Mouse (Mus musculus) left cerebral cortex, adult 18-20 months (tissue): ENCODE data around the gene Efcab9. TPM values are rescaled to one million over a fixed set of nuclear protein-coding genes. Genes with fewer than 3 reads are reported as not detected.
A peak's percentile ranks its signal among the peaks of the same experiment; 100 is the strongest.

Source experiments
- DNase-seq, 2 experiments: peaks; one replicate each; pipeline ENCODE4 v3.0.0; 2021 to 2022; ENCODE audit warnings: low spot score in 2 of 2, mixed read lengths in 1 of 2
- total RNA-seq, 2 experiments: library from RNA; stranded (reverse); gene quantifications; 2 replicates each; pipeline ENCODE4 v1.2.3; 2021

Efcab9 gene
- total RNA-seq, 2 experiments from 2014 or later, result 1.4 TPM; not detected in 1

GRCm38 (mm10) chr11:32498757-32499535 lies 32.9 kb downstream of the Efcab9 start:
- peak; percentile 65 to 78 for DNase-seq

DNA sequence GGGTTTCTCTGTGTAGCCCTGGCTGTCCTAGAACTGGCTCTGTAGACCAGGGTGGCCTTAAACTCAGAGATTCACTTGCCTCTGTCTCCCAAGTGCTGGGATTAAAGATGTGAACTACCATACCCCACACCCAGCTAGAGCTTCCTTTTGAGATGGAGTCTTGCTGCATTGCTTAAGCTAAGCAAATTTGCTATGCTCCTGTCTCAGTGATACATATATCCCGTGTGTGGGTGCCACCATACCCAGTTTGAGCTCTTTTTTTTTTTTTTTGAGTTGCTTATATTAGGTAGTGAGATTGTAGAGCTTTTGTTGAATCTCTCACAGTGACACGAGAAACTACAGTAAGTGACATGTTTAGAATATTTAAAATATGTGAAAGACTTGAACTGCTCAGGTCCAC lies 36.6 kb downstream of the Efcab9 start:
- DNase-seq, result no peak

- DNase-seq, result no peak
Observed at GRCm38 (mm10) chr11:32493312-32493711, 38.6 kb downstream of the Efcab9 start.

DNA sequence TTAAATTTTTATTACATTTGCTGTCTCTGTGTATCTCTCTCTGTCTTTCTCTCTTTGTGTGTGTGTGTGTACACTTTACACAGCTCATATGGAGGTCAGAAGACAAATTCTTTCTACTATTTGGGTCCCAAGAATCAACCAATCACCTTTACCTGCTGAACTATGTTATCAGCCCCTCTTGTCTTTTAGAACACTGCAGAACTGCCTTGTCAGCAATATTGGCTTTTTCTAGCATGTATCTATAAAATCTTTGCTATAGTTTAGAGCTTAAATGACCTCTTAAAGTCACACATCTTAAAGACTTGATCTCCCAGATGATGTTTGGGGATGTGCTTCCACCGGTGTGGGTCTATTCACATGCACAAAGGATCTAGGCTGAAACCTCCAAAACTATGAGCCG lies 40.8 kb downstream of the Efcab9 start:
- no peak for DNase-seq

- DNase-seq, result no peak
Observed at GRCm38 (mm10) chr11:32488808-32489670, 42.8 kb downstream of the Efcab9 start.

- DNase-seq, result no peak
Observed at GRCm38 (mm10) chr11:32488344-32488743, 43.5 kb downstream of the Efcab9 start.

- DNase-seq, result no peak
Observed at GRCm38 (mm10) chr11:32487501-32487900, 44.4 kb downstream of the Efcab9 start.

- no peak for DNase-seq
Observed at GRCm38 (mm10) chr11:32486621-32487020, 45.3 kb downstream of the Efcab9 start.

DNA sequence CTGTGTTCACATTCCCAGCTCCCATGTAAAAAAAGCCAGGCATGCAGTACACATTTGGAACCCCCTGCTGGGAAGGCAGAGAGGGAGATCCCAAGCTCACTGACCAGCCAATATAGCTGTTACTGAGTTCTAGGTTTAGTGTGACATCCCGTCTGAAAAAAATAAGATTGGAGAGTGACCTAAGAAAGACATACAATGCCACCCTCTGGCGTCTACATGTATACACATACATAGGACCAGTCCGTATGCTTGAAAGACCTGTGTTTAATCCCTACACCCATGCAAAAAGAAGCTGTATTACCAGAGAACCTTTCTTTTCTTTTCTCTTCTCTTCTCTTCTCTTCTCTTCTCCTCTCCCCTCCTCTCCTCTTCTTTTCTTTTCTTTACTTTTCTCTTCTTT lies 46.6 kb downstream of the Efcab9 start:
- DNase-seq, result no peak

DNA sequence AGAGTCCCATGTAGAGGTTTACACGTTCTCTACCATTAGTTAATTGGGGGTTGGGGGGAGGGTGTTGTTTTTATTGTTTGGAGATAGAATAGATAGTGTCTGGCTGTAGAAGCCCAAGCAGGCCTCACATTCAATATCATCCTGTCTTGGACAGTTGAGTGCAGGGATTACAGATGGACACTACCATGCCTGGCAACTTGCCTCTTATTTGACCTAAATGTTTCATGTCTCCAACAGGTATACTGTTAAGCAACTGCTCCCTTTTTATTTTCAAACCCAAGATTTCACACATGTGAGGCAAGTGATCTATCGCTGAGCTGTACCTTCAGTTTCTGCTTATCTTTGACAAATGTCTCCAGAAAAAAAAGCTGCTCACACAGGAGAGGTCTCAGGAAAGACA lies 50.4 kb downstream of the Efcab9 start:
- DNase-seq, result no peak

DNA sequence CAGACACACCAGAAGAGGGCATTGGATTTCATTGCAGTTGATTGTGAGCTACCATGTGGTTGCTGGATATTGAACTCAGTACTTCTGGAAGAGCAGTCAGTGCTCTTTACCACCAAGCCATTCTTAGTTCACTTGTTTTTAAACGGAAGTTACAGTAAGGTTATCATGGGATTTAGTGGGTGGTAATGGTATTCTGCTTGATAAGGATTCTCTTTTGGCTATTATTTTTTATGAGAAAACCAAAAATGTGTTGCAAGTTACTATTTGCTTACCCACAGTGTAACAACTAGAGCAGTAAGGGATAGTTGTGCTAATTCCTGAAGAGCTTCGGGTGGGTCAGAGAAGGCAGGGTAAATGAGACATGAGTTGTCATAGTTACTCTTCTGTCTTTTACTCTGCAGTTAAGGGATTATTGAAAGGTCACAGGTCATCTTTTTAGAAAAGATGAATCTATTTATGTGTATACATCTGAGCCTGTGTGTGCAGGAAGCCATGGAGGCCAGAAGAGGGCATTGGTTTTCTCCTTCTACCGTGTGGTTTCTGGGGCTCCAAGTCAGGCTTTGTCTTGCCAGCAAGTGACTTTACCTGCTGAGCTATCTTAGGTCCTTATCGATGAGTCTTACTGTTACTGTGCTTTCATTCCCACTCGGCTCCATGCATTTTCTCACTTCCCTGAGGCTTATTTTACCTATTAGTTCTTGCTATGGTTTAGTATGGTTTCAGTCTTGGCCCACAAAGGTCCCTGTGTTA lies 56.2 kb downstream of the Efcab9 start:
- DNase-seq, result no peak

- no peak for DNase-seq
Observed at GRCm38 (mm10) chr11:32474725-32475124, 57.2 kb downstream of the Efcab9 start.

Other genes with a start within 250 kb of the Efcab9 start
- gene Hba-a1, start 248.6 kb downstream of the Efcab9 start, total RNA-seq, result 100 to 1,000 TPM; 348 to 459 TPM
- gene Hbq1b, start 245.1 kb downstream of the Efcab9 start, total RNA-seq, result 1 to 10 TPM in 1 of 2 experiments, not detected in 1; 1.3 TPM
- 100 to 1,000 TPM; 308 to 397 TPM for gene Hba-a2, start 235.6 kb downstream of the Efcab9 start, total RNA-seq
- gene Hbq1a, start 232.0 kb downstream of the Efcab9 start, total RNA-seq, result 1 to 10 TPM; 1.3 to 2.5 TPM
- 10 to 100 TPM; 12.4 to 14.5 TPM for gene Sh3pxd2b, start 184.3 kb downstream of the Efcab9 start, total RNA-seq
- 10 to 100 TPM; 44.0 to 50.1 TPM for gene Ubtd2, start 76.7 kb downstream of the Efcab9 start, total RNA-seq
- gene Stk10, start 1.2 kb upstream of the Efcab9 start, total RNA-seq, result 1 to 10 TPM; 8.4 to 9.5 TPM
- gene Fbxw11, start 110.6 kb upstream of the Efcab9 start, total RNA-seq, result 100 to 1,000 TPM; 116 to 119 TPM